Mouse (Mus musculus) hindbrain, embryonic 11.5 days (tissue): Measurements from ENCODE around the gene Lsr. TPM values are rescaled to one million over a fixed set of nuclear protein-coding genes. Genes with fewer than 3 reads are reported as not detected.
"Not testable (repeated sequence)": the region's sequence is repeated elsewhere in the genome, so short reads cannot be mapped to it uniquely, and the experiment has no call there.

Source experiments
- ATAC-seq: fragments of 200-750 bp; cut with Nextera tagmentation; 2 replicates; pipeline ENCODE4 v1.8.0; 2017; ENCODE audit warnings: mild to moderate bottlenecking, moderate TSS enrichment, moderate library complexity; ENCODE audit not compliant: low FRiP score
- DNase-seq: peaks from one replicate; pipeline ENCODE4 v3.0.0-alpha.2; 2015; ENCODE audit warnings: low spot score
- H3K27ac ChIP-seq: fragments of 300-500 bp; sonication (generic); 2 replicates; pipeline ENCODE4 v1.5.1; 2014; ENCODE audit warnings: mild to moderate bottlenecking, low read depth, low read length
- H3K27me3 ChIP-seq: fragments of 300-500 bp; sonication (generic); 2 replicates; pipeline ENCODE4 v1.6.1; 2014; ENCODE audit warnings: mild to moderate bottlenecking, low read length, moderate library complexity, mixed read lengths; ENCODE audit not compliant: control insufficient read depth, insufficient read depth
- H3K36me3 ChIP-seq: fragments of 300-500 bp; sonication (generic); 2 replicates; pipeline ENCODE4 v1.6.1; 2014; ENCODE audit warnings: mild to moderate bottlenecking, low read length, moderate library complexity, mixed read lengths; ENCODE audit not compliant: control insufficient read depth, insufficient read depth
- H3K4me1 ChIP-seq: fragments of 300-500 bp; sonication (generic); replicated peaks from 2 replicates; pipeline ENCODE4 v1.6.1; 2014; ENCODE audit warnings: low read length, mixed read lengths; ENCODE audit not compliant: control insufficient read depth, insufficient read depth
- H3K4me2 ChIP-seq: fragments of 300-500 bp; sonication (generic); replicated peaks from 2 replicates; pipeline ENCODE4 v1.6.1; 2014; ENCODE audit warnings: mild to moderate bottlenecking, low read depth, low read length
- H3K4me3 ChIP-seq: fragments of 300-500 bp; sonication (generic); 2 replicates; pipeline ENCODE4 v1.5.1; 2014; ENCODE audit warnings: low read depth, low read length
- H3K9ac ChIP-seq: fragments of 300-500 bp; sonication (generic); 2 replicates; pipeline ENCODE4 v1.6.1; 2014; ENCODE audit warnings: low read depth, low read length
- H3K9me3 ChIP-seq: fragments of 300-500 bp; sonication (generic); 2 replicates; pipeline ENCODE4 v1.6.1; 2016; ENCODE audit warnings: low read length; ENCODE audit not compliant: control insufficient read depth
- WGBS: fragments of 180-500 bp; shearing (Covaris S2); extraction: QIAGEN DNeasy Blood & Tissue Kit; methylation state at CpG from one replicate; pipeline ENCODE4 v1.1.7; 2014; 5-methylcytosine and 5-hydroxymethylcytosine counted together
- polyA plus RNA-seq: library from polyadenylated mRNA; unstranded; fragments of >200 nt; fragmentation: Nextera tagmentation; extraction: Ambion mirVana; gene quantifications from 2 replicates; pipeline ENCODE4 v1.2.1, GENCODE M21; 2014

Gene Lsr
- polyA plus RNA-seq, 1 experiment from 2014 or later, result 12.8 TPM

DNA sequence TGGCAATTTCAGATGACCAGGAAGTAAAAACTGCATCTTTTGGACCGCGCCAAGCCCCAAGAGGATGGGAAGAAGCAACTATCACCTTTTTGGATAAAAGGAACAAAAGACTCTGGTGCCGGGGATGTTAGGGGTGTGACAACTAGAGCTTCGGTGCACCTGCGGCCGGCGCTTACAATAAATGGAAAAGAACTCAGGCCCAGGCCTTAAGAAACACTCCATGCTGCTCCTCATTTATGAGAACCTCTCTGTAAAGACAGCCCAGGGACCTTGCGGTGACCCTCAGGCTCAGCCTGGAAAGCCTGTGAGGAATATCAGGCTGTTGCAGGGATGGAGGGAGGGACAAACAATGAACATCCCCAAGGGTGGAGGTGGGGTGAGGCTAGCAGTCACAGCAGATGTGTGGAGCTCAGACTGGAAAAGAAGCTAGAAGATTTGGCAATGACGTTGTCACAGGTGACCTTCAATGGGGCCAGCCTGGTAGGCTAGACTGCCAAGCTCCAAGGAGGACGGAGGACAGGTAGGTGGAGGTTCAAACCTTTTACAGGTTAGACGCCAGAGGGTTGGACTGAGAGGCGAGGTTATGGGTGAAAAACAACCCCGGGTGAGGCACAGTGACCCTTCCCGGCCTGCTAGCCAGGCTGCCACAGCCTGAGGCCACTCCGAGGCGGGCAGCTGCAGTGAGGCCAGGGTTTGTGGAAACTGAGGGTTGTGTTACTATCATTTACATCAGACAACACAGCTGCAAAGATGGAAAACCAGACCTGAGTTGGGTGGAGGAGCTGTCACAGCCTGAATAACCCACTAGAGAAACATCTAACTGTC is 20.6 kb downstream of the Lsr start:
- no peaks in the 10 kb centered on the region for H3K27me3 ChIP-seq
- no peaks in the 10 kb centered on the region; the same call in 1 of the 2 replicates for H3K4me1 ChIP-seq
- no peak overlapping the region for H3K9ac ChIP-seq
- DNase-seq, result no peak
- no peak overlapping the region for H3K4me2 ChIP-seq
- no peak for ATAC-seq
- WGBS, result 94% methylated on average over 16 of the region's 16 CpGs
- H3K27ac ChIP-seq, result no peak overlapping the region
- H3K4me3 ChIP-seq, result no peak overlapping the region
- H3K9me3 ChIP-seq, result no peaks in the 10 kb centered on the region
- peaks cover 16% of the 10 kb centered on the region for H3K36me3 ChIP-seq

DNA sequence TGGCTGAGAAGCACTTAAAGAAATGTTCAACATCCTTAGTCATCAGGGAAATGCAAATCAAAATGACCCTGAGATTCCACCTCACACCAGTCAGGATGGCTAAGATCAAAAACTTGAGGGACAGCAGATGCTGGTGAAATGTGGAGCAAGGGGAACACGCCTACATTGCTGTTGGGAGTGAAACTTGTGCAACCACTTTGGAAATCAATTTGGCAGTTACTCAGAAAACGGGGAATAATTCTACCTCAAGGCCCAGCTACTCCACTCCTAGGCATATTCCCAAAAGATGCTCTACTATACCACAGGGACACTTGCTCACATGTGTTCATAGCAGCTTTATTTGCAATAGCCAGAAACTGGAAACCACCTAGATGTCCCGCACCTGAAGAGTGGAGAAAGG is 23.4 kb downstream of the Lsr start:
- peaks cover 19% of the 10 kb centered on the region for H3K36me3 ChIP-seq
- WGBS, result 90% methylated on average over 3 of the region's 3 CpGs

DNA sequence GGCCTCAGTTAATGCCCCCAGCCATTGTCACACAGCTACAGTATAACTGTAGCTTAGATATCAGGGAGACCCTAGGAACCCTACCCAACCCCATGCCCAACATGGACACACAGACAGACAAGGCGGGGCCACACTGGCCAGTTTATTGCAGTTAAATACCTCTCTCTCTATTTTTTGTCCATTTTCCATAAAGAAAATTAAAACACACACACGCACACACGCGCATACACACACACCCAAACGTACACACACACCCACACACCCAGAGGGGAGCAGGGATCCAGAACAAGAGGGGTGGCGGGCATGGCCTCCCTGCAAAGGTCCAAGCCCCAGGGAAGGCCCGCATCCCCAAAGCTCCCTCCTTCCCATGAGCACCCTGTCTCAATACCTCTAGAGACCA is 27.4 kb downstream of the Lsr start:
- Histone ChIP-seq H3K4me2 (no peak overlapping the region), H3K36me3 (0 out of 2 replicates have a peak, but pooled peaks cover 5% of the 10 kb centered on the region), H3K27me3 (no peaks in the 10 kb centered on the region), H3K9me3 (no peaks in the 10 kb centered on the region), H3K9ac (no peak overlapping the region), H3K4me3 (no peak overlapping the region), H3K27ac (no peak overlapping the region), H3K4me1 (no peaks in the 10 kb centered on the region)
- 97% methylated on average over 7 of the region's 7 CpGs for WGBS
- ATAC-seq (no peak), DNase-seq (no peak)

More for the DNA sequence above, 23.4 kb downstream of the Lsr start:
- not testable (repeated sequence) for H3K4me3 ChIP-seq, H3K4me2 ChIP-seq, H3K4me1 ChIP-seq, DNase-seq, ATAC-seq, H3K9me3 ChIP-seq, H3K27me3 ChIP-seq, H3K27ac ChIP-seq, H3K9ac ChIP-seq

DNA sequence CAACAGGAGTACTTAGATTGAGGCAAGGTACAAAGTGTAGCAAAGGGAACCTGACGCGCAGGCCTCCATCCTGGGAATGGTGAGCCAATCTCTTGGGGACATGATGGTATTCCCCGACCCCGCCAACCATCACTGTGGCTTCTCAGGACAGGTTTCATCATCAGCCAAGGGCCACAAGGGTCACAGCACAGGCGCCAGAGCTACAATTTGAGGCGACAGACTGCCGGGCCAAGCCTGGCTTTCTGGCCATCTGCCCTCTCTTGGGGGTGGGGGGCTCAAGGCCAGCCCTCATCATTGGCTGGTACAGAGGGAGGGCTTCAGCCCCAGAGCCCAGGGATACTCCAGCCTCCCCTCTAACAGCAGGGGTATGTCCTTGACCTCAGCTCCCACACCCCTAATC is 27.8 kb downstream of the Lsr start:
- H3K4me2 ChIP-seq, H3K9me3 ChIP-seq, ATAC-seq, H3K9ac ChIP-seq, H3K36me3 ChIP-seq, H3K27ac ChIP-seq, H3K4me3 ChIP-seq, DNase-seq, H3K4me1 ChIP-seq, H3K27me3 ChIP-seq: not testable (repeated sequence)
- 90% methylated on average over 7 of the region's 7 CpGs for WGBS

DNA sequence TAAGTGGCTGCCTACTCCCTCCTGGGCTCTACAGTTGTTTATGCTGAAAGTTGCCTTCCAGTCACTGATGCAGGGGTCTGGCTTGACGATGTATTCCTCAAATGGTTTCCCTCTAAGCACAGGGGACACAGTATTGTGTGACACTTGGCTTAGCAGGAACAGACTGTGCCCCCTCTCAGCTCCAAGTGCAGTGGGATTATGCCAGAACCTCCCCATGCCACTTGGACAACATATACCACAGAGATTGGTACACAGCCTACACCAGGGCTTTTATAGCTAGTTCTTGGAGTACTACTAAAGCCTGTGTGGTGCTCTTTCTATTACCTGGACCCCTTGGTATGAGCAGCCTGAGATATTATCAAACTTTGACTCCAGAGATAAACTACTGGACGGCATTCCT is 28.6 kb downstream of the Lsr start:
- WGBS, result 82% methylated on average over 2 of the region's 2 CpGs
- not testable (repeated sequence) for H3K36me3 ChIP-seq, ATAC-seq, H3K9me3 ChIP-seq, H3K9ac ChIP-seq, H3K4me3 ChIP-seq, DNase-seq, H3K27ac ChIP-seq, H3K4me1 ChIP-seq, H3K27me3 ChIP-seq, H3K4me2 ChIP-seq

DNA sequence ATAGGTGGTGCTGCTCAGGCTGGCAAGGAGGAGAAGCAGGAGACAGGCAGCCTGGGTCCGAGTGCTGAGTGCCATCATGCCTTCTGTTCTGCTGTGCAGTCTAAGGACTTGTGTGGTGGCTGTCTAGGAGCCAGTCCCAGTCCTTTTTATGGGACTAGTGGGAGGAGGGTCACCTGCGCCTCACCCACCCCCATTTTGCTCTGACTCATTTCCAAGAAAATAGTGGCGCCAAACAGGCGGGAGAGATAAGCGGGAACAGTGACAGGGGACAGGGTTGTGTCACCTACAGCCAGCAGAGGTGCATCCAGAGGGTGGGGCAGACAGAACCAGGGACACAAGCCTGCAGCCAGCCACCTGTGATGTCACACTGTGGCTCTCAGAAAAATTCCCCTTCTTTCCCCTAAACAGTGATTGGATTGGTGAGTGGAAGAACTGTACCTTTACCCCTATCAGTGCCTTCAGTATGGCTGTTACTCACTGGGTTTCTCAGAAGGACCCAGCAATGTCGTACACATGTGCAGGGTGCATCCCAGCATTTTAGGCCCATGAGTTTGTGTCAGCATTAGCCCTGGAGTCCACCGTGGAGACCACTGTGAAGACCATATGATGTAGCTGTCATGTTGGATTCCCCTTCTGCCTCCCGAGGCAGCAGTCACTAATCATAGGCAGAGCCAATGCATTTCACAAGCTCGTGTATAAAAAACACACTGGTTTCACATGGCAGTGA is 29.2 kb downstream of the Lsr start, which contains the start of gene Hamp:
Gene Hamp, minus strand, starts transcription at position 124 of the 727 bp plus-strand sequence.
- Histone ChIP-seq H3K4me3 (no peak within 1 kb of the TSS), H3K27ac (no peak within 1 kb of the TSS), H3K9me3 (no peaks in the 10 kb centered on the region), H3K9ac (no peak within 1 kb of the TSS), H3K27me3 (no peaks in the 10 kb centered on the region), H3K4me2 (no peak within 1 kb of the TSS), H3K36me3 (0 out of 2 replicates have a peak, but pooled peaks cover 4% of the 10 kb centered on the region), H3K4me1 (no peaks in the 10 kb centered on the region)
- ATAC-seq, result no peak
- DNase-seq, result no peak
- WGBS, result 75% methylated on average over 9 of the region's 9 CpGs

DNA sequence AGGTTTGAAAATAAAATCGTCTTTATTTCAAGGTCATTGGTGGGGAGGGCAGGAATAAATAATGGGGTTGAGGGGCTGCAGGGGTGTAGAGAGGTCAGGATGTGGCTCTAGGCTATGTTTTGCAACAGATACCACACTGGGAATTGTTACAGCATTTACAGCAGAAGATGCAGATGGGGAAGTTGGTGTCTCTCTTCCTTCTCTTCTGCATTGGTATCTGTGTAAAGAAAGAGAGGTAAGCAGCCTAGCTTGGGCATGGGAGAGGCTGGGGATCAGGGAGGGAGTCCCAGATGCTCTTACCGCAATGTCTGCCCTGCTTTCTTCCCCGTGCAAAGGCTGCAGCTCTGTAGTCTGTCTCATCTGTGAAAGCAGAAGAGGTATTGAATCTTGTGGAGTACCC is 30.9 kb downstream of the Lsr start:
- H3K36me3 ChIP-seq, H3K27me3 ChIP-seq: not testable (repeated sequence)
- 61% methylated on average over 3 of the region's 3 CpGs for WGBS

DNA sequence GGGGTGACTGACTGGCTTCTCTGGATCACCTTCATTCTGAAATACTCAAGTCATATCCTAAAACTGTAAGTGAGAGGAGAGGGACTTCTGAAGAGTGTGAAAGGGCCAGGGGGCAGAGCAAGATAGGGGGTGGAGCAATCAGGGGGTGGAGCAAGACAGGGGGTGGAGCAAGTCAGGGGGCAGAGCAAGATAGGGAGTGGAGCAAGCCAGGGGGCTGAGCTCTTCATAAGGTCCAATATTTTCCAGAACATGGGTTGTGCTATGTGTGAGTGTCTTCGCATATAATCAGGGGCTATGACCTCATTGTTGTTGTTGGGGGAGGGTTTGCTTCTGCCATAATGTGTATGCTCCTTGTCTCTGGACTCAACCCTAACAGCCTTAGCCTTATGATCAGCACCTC is 33.2 kb downstream of the Lsr start:
- WGBS, result 91% methylated on average over 1 of the region's 1 CpGs
- not testable (repeated sequence) for H3K9ac ChIP-seq, H3K4me3 ChIP-seq, H3K27me3 ChIP-seq, H3K4me1 ChIP-seq, ATAC-seq, H3K27ac ChIP-seq, DNase-seq, H3K36me3 ChIP-seq, H3K4me2 ChIP-seq, H3K9me3 ChIP-seq

More for the DNA sequence above, 30.9 kb downstream of the Lsr start:
- H3K4me3 ChIP-seq, ATAC-seq, H3K9me3 ChIP-seq, H3K4me1 ChIP-seq, H3K27ac ChIP-seq, H3K9ac ChIP-seq, H3K4me2 ChIP-seq, DNase-seq: not testable (repeated sequence)
